Mouse (Mus musculus) neutrophil, adult 59 days (primary cell): Measurements from ENCODE around the gene Dot1l. TPM values are rescaled to one million over a fixed set of nuclear protein-coding genes. Genes with fewer than 3 reads are reported as not detected.

ENCODE experiments used
- total RNA-seq, 2 experiments: library from RNA; stranded (reverse); gene quantifications; 1 replicate in 1 of 2; 2 replicates in 1 of 2; pipeline ENCODE4 v1.2.4; 2023

Dot1l gene
- 10 to 100 TPM; 25.7 to 29.4 TPM for total RNA-seq

GRCm38 (mm10) chr10:80754594-80755290, at the start of gene Dot1l:
Gene Dot1l, plus strand, starts transcription at chr10:80755206.

GRCm38 (mm10) chr10:80742180-80742978, 12.6 kb upstream of the Dot1l start, which contains the start of gene Ap3d1:
Gene Ap3d1, minus strand, starts transcription at chr10:80742264.

GRCm38 (mm10) chr10:80798150-80799006, 43.4 kb downstream of the Dot1l start, which contains the start of the genes Sf3a2 and Plekhj1:
Gene Sf3a2, plus strand, starts transcription at chr10:80798198.
Gene Plekhj1, minus strand, starts transcription at chr10:80798626.

DNA sequence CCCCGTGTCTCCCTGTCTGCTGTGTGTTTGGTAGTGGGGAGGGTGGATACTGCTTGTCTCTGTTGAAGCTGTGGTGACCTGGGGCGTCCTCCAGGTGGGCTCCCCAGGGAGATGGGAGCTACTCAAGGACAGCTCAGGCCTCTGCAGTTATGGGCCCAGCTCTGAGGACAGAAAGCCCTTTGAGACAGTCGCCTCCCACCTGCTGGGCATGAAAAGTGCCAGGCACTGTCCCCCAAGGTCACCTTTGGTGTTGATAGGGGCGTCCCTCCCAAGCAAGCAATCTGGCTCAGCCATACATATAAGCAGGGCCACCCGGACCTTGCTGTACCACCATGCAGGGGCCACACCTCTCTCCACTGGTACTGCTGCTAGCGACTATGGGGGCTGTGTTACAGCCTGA, 49.9 kb downstream of the Dot1l start, which contains the start of gene Amh:
TSS of gene Amh (plus strand) at position 328 of the 400 bp plus-strand sequence.

DNA sequence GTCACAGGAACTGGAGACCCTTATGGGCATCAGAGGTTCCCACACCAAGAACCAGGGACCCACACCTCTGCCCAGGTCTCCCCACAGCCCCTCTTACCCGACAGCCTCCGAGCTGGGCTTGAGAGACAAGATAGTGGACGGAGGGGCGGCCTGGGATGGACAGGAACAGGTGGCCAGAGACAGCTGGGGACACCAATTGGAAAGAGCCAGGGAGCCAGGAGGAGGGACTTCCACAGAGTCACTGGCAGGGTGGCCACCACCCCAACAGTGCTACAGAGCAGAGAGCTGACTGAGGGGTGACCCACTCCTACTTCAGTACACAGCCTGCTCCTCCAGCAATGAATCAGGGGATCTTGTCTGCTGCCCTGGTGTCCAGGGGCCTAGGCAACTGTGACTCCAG, 58.4 kb downstream of the Dot1l start, which contains the start of gene Jsrp1:
TSS of gene Jsrp1 (minus strand) at position 133 of the 400 bp plus-strand sequence.

GRCm38 (mm10) chr10:80826151-80827062, 71.4 kb downstream of the Dot1l start, which contains the start of gene Oaz1:
Gene Oaz1, plus strand, starts transcription at chr10:80826656.

GRCm38 (mm10) chr10:80843931-80844547, 89.0 kb downstream of the Dot1l start, which contains the start of gene Lingo3:
Gene Lingo3, minus strand, starts transcription at chr10:80844039.

Other genes with a start within 250 kb of the Dot1l start
- gene Atp8b3, start 216.1 kb upstream of the Dot1l start, total RNA-seq, result not detected
- gene Rexo1, start 193.6 kb upstream of the Dot1l start, total RNA-seq, result 10 to 100 TPM; 57.9 to 70.1 TPM
- 1 to 10 TPM; 8.1 to 9.0 TPM for gene Klf16, start 177.9 kb upstream of the Dot1l start, total RNA-seq
- gene Abhd17a, start 164.9 kb upstream of the Dot1l start, total RNA-seq, result 10 to 100 TPM; 49.2 to 49.7 TPM
- 10 to 100 TPM; 10.7 to 11.9 TPM for gene Scamp4, start 152.3 kb upstream of the Dot1l start, total RNA-seq
- gene Adat3, start 152.3 kb upstream of the Dot1l start, total RNA-seq, result 1 to 10 TPM; 1.4 to 3.0 TPM
- gene Gm49322, start 149.2 kb upstream of the Dot1l start, total RNA-seq, result 1 to 10 TPM in 1 of 2 experiments, under 1 TPM in 1; 0.69 to 1.1 TPM
- gene Csnk1g2, start 132.4 kb upstream of the Dot1l start, total RNA-seq, result 100 to 1,000 TPM; 131 TPM
- 10 to 100 TPM; 14.8 to 25.5 TPM for gene Btbd2, start 98.1 kb upstream of the Dot1l start, total RNA-seq
- gene Mknk2, start 77.1 kb upstream of the Dot1l start, total RNA-seq, result 100 to 1,000 TPM; 173 to 188 TPM
- gene Mob3a, start 53.2 kb upstream of the Dot1l start, total RNA-seq, result 100 to 1,000 TPM; 137 to 153 TPM
- 10 to 100 TPM; 15.2 to 15.8 TPM for gene Izumo4, start 53.0 kb upstream of the Dot1l start, total RNA-seq
- 100 to 1,000 TPM in 1 of 2 experiments, 10 to 100 TPM in 1; 82.9 to 110 TPM for gene Ap3d1, start 12.9 kb upstream of the Dot1l start, total RNA-seq
- gene Sf3a2, start 43.0 kb downstream of the Dot1l start, total RNA-seq, result 10 to 100 TPM; 46.8 to 52.8 TPM
- gene Plekhj1, start 43.4 kb downstream of the Dot1l start, total RNA-seq, result 10 to 100 TPM; 71.4 to 87.6 TPM
- under 1 TPM; 0.37 to 0.76 TPM for gene Amh, start 50.0 kb downstream of the Dot1l start, total RNA-seq
- gene Jsrp1, start 58.3 kb downstream of the Dot1l start, total RNA-seq, result not detected
- gene Oaz1, start 71.5 kb downstream of the Dot1l start, total RNA-seq, result 100 to 1,000 TPM; 575 to 577 TPM
- not detected for gene Lingo3, start 88.8 kb downstream of the Dot1l start, total RNA-seq
- gene Lsm7, start 100.0 kb downstream of the Dot1l start, total RNA-seq, result 10 to 100 TPM; 16.3 to 17.5 TPM
- 10 to 100 TPM; 23.0 to 25.9 TPM for gene Sppl2b, start 100.1 kb downstream of the Dot1l start, total RNA-seq
- gene Tmprss9, start 116.6 kb downstream of the Dot1l start, total RNA-seq, result not detected
- gene Timm13, start 145.8 kb downstream of the Dot1l start, total RNA-seq, result 10 to 100 TPM; 43.0 to 50.4 TPM
- gene Lmnb2, start 163.0 kb downstream of the Dot1l start, total RNA-seq, result 10 to 100 TPM; 20.5 to 24.4 TPM
- 10 to 100 TPM; 24.5 to 33.7 TPM for gene Gadd45b, start 174.9 kb downstream of the Dot1l start, total RNA-seq